Mouse (Mus musculus) left cerebral cortex, adult 8-10 months (tissue): ENCODE measurements at regions not wholly inside any gene's neighbourhood (a gene's known extent, or its start where the extent isn't known, plus 50 kb on each side); places are given as distances from the start of the nearest gene placed in this dataset.

Experiments used
- DNase-seq, 2 experiments: peaks; one replicate each; pipeline ENCODE4 v3.0.0; 2022; ENCODE audit warnings: low spot score in 2 of 2

DNA sequence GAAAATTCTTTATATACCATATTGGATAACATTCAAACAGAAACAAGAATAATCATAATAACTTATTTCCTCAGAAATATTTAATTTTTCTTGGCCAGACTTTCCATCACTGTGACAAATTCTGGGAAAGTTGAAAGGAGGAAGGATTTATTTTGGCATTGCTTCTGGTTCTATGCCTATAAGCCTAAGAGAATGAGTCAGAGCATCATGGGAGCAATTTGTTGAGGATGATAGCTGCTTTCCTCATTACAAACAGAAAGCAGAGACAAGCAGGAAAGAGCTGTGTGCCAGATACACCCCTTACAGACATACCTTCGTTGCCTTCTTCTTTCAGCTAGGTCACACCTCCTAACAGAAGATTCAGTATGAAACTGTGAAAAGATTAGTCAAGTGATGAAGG is 115.3 kb downstream of the Rgs21 start:
- DNase-seq = no peak

DNA sequence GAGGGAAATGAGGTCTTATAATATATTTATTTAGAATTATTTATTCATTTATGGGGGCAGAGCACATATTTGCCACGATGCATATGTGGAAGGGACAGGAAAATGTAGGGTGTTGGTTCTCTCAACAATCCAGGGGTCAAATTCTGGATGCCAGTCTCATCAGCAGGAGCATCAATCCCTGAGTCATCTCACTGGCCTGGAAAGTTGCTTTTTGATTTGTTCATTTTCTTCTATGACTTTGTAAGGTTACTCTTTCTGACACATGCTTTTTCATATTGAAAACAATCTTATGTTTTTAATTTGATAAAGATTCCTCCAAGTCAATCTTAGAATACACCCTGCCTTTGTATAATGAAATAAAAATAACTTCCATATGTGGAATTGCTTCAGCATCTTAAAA is 115.7 kb downstream of the Rgs21 start:
- DNase-seq = no peak

DNA sequence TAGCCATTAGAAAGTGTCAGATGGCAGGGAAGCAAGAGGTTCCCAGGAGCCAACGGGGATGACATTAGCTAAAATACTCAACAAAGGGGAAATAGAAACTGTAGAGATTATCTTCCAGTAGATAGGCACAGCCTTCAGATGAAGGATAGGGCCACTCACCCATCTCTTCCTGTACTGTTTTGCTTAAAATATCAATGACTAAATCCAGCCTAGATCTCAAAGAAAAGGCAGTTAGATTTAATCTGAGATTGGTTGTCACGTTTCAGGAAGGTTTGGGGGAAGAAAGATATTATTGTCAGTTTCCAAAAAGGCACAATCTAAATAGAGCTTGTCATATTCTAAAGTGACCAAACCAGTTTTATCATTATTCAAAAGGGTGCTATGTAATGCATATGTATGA is 130.8 kb downstream of the Rgs21 start:
- no peak for DNase-seq

- no peak for DNase-seq
Observed at GRCm38 (mm10) chr1:144432816-144433215, 134.7 kb downstream of the Rgs21 start.

DNA sequence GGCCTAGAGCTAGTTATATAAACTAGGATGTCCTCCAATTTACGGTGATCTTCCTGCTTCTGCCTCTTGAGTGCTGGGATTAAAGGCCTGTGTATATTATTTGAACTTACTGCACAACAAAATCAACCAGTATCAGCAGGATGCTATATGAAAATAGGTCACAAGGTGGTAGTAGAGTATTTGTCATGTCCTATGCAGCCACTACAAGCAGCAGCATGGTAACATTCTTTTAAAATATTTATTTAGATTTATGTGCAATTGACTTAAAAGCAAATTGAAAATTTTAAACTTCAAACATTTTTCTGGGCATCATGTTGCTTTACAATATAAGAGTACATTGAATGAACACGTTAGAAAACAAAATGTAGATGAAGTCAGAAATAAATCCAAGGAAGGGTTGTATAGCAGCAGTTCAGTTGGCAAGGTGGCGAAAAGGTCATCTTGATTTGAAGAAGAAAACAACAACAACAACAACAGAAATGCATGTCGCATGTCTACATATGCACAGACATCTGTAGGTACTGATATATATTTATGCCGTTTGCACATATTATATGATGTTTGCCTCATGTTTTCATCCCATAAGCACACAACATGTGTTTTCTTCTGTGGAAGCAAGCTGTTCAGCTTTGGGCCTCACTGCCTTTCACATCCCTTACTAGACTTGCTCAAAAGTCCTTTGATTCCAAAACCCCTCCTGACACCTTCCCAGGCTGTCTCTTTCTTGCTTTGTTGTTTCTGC is 135.8 kb downstream of the Rgs21 start:
- DNase-seq = no peak

DNA sequence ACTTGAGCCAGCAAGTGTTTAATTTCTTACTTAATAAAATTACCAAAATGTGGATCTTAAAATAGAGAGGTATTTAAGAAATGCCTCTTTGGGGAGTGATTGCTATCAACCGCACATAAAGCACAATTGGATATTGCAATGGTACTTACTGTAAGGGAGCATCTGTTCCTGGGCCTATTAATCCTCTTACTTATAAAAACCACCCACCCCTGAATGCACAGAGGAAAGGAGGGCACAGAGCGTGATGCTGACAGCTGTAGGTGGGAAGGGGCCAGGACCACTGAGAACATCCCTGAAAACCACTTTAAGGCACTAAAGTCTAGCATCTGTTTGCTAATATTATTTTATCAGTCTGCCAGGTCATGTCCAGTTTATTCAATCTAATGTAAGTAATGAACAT is 146.1 kb downstream of the Rgs21 start:
- no peak for DNase-seq

DNA sequence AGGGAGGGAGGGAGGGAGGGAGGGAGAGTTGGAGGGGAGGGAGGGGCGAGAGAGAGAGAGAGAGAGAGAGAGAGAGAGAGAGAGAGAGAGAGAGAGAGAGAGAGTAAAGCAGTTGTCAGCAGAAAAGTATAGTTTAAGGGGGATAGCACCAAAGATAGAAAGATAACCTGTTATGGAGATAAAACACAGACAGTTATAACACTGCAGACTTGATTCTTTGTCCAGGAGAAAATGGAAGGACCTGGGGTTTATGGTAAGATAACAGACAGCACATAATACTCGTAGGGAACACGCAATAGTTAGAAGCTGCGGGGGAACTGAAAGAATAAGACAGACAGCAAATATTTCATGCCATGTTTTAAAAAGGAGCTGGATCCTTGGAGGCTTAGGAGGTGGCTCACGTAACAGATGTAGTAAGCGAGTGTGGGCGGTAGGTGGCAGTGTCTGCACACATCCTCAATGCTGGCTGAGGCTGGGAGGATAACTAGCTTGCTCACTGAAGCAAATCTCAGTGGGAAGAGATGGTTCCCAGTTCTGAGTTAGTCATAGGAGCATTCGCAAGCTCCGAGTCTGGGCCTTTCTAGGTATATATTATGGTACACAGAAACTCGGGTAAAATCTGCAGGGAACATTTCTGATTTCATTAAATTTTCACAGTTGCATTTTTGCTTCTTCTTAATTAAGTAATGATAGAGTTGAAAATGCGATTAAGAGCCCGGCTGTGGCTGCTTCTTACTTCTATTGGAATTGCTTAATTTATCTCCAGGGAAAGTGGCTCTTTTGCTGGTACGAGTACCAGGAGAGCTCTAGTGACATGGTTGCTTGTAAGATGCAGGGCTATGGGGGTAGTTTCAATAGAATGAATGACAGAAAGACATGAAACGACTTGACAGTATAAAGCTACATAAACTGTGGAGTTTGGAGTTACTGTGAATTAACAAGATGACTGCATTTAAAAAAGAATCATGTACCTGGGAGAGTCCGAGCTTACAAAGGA is 157.6 kb upstream of the Rgs1 start:
- DNase-seq = peak; percentile 76 to 80

DNA sequence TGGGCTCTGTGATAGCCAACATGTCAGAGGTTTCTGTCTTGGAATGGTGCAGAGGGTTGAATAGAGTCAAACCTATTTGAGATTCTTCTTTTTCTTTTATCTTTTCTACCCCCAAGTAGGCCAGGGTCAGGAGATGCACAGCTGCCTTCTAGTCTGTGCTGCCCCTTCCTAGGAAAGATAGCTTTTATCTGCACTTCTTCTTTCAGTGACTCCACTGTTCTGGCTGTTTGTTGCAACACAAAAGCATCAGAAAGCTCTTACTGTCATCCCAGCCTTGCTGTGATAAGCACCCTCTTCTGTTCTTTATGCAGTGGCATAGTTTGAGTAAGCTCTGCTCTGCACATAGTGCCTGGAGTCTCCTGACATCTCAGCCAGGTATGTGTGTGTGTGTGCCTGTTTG is 156.7 kb upstream of the Rgs1 start:
- DNase-seq = no peak

GRCm38 (mm10) chr1:144405031-144405430 is 156.0 kb upstream of the Rgs1 start:
- DNase-seq = no peak

GRCm38 (mm10) chr1:144379991-144380594 is 131.1 kb upstream of the Rgs1 start:
- DNase-seq = no peak

DNA sequence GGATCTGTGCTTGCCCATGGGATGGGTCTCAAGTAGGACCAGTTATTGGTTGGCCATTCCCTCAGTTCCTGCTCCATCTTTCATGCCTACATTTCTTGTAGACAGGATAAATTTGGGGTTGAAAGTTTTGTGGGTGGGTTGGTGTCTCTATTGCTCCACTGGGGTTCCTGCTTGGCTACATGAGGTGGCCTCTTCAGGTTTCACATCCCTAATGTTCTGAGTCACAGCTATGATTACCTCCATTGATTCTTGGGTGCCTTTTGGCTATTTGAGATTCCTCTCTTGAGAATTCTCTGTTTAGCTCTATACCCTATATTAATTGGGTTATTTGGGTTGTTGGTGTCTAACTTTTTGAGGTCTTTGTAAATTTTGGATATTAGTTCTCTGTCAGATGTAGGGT is 125.1 kb upstream of the Rgs1 start:
- no peak for DNase-seq

DNA sequence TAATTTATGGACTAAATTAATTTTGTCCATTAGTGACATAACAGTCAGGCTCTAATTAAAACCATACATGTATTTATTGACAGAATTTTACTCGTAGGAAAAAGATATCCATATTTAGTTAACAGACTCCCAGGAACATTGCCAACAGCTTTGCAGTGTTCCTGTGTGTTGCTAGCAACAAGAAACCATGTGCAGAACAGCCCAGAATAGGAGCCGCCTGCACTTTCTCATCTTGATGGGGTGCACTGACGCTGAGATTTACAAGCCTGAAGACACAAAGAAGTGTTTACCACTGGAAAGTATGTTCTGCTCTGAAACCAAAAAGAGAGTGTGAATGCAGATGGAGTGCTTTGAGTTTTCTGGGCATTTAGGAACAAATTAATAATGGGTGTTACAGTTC is 118.5 kb upstream of the Rgs1 start:
- peak in 1 of 2 experiments; percentile 70 for DNase-seq

- DNase-seq = no peak
Observed at GRCm38 (mm10) chr1:144355560-144356310, 106.7 kb upstream of the Rgs1 start.

GRCm38 (mm10) chr1:144355041-144355440 is 106.0 kb upstream of the Rgs1 start:
- no peak for DNase-seq

GRCm38 (mm10) chr1:144353320-144353719 is 104.3 kb upstream of the Rgs1 start:
- no peak for DNase-seq

GRCm38 (mm10) chr1:144343820-144344219 is 94.8 kb upstream of the Rgs1 start:
- no peak for DNase-seq

DNA sequence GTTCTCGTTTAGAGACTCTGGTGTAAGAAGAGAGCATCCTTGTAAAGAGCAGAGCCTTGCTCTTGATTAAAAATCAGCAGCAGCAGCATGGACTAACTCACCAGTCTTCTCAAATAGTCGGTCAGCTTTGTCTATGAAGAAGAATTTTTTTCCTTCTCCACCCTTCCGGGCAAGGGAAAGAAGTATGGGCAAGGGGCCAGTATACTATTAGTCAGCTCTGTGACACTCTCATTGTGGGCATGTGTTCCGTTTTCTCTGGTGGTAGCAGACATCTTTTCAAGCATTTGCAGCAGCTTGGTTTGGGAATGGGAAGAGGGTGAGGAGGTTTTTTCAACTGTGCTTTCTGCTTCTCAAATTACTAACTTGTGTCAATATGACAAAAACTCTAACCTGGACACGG is 94.3 kb upstream of the Rgs1 start:
- DNase-seq = no peak

DNA sequence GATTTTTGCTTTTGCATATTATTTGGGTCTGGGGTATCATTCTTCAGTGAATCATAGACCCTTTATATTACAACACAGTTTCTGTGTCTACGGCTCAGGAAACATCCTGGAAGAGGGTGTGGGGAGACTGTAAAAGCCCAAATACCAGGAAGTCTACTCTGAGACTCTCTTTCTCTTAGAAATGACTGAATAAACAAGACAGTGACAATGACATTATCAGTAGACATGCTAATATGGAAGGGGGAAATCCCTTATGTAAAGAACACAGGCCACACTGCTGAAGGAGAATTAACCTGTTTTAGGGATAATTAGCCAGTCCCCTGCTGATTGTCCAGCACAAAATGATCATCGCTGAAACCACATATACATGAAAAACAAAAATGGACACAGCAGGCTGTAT is 88.5 kb upstream of the Rgs1 start:
- no peak for DNase-seq

DNA sequence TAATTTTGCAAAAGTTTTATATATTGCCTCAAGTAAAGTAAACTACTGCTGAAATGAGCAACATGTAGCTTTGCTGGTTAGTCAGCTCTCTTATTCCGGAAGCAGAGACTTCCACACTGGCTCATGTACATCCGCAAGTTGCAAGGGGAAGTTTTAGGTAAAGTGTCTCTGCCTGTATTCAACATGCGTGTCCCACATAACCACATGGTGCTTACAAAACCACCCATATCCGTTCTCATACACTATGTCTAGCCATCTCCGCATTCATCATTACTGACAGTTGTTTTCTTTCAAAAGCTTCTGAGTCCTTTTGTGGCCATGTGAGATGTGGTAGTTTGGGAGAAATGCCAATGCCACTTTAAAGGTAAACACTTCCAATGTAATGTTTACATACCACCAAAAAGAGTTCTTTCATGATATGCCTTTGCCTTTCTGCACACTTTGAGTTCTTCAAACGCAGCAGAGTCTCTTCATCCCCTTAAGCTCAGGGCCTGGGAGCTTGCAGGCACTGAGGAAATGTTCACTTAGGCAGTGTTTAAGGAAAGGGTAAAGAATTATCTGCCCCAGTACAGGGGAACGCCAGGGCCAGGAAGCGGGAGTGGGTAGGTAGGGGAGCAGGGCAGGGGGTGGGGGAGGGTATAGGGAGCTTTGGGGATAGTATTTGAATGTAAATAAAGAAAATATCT is 81.5 kb upstream of the Rgs1 start:
- no peak for DNase-seq

- DNase-seq = no peak
Observed at GRCm38 (mm10) chr1:144319406-144319805, 70.4 kb upstream of the Rgs1 start.

DNA sequence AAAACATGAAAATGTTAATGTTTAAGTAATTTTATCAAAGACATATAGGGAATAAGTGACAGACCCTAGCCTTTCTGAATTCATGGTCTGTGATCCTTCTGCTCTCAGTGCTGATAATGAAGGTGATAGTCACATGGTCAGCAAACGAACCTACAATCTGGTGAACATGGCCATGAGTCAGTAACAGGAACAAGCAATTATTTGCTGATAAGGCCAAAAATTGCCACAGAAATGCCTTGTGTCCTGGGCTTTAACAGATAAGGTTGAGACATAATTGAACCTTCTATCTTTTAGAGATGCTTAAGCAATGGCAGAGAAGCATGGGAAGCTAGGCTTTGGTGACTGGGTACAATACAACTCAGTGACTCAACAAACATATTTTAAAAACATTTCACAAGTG is 69.2 kb upstream of the Rgs1 start:
- DNase-seq = no peak
